Mouse (Mus musculus): ENCODE measurements around the gene Nfyc. TPM values are rescaled to one million over a fixed set of nuclear protein-coding genes. Genes with fewer than 3 reads are reported as not detected.

Nfyc gene
- polyA plus RNA-seq, 1 experiment from 2014 or later = 32.0 TPM

DNA sequence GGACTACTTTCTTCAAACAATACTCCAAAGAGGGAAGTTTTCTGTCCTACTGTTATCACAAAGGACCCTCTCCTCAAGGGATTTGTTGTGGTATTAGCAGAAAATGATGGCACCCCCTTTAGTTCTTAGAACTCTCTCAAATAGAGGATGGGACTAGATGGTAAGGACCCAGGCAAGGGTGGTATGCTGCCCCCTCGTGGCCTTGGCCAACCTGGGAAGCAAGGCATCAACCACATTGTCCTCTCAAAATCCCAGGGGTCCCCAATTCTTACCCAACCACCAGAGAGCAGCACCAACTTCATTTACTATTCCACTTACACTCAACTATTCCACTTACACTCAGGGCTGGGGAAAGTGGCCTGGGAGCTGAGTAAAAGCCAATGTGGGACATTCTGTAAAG is 76.1 kb downstream of the Nfyc start:
- peaks cover 7% of the 10 kb centered on the region for H3K27me3 ChIP-seq (ENCODE audit: insufficient read depth, low read length)
- DNase-seq (peak; percentile 77), ATAC-seq (peak; percentile 48; the same call in 1 of the 2 replicates)
- no peak overlapping the region for H3K4me2 ChIP-seq (ENCODE audit: low read depth, low read length)
- H3K9ac ChIP-seq (replicated peaks) = no peak overlapping the region
- no peaks in the 10 kb centered on the region for H3K4me1 ChIP-seq (ENCODE audit: insufficient read depth)
- TF ChIP-seq EP300 (IDR thresholded peaks at IDR 0.05; ENCODE audit: low read depth) = no peak
- peak; percentile 83 for TF ChIP-seq CTCF (IDR thresholded peaks at IDR 0.05; ENCODE audit: low read depth)
- WGBS (ENCODE audit: insufficient replicate concordance) = 0% methylated on average over 1 of the region's 1 CpGs
- no peak overlapping the region for H3K27ac ChIP-seq (ENCODE audit: low read depth)
- no peaks in the 10 kb centered on the region for H3K9me3 ChIP-seq (ENCODE audit: low read length)
- no peak overlapping the region for H3K4me3 ChIP-seq (ENCODE audit: low read depth, low read length)
- H3K36me3 ChIP-seq (replicated peaks; ENCODE audit: insufficient read depth, low read length) = peaks cover 25% of the 10 kb centered on the region

DNA sequence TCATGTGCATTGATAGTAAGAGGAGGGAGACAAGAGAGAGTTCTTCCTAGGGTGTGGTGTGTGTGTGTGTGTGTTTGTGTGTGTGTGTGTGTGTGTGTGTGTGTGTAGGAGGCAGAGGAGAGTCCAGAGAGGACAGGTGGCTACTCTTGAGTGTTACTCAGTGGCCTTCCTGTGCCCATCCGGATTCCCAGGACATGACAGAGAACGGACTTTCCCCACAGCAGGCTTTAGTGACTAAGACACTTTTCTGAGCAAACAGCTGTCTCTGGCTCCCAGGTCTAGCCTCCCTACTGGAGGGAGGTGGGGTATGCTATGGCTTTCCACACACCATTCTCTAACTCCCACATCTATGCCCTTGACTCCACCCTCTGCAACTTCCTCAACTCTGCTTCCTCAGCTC is 81.8 kb downstream of the Nfyc start:
- no peak for ATAC-seq
- peak; percentile 8 for DNase-seq
- Histone ChIP-seq H3K4me1 (ENCODE audit: insufficient read depth) (peaks cover 9% of the 10 kb centered on the region), H3K9me3 (ENCODE audit: low read length) (no peaks in the 10 kb centered on the region), H3K9ac (replicated peaks) (no peak overlapping the region), H3K36me3 (replicated peaks; ENCODE audit: insufficient read depth, low read length) (no peaks in the 10 kb centered on the region), H3K27me3 (ENCODE audit: insufficient read depth, low read length) (peaks cover 57% of the 10 kb centered on the region), H3K4me2 (ENCODE audit: low read depth, low read length) (no peak overlapping the region), H3K27ac (ENCODE audit: low read depth) (no peak overlapping the region), H3K4me3 (ENCODE audit: low read depth, low read length) (no peak overlapping the region)
- TF ChIP-seq EP300 (IDR thresholded peaks at IDR 0.05; ENCODE audit: low read depth) (no peak), CTCF (IDR thresholded peaks at IDR 0.05; ENCODE audit: low read depth) (no peak)
- WGBS (ENCODE audit: insufficient replicate concordance) = 23% methylated on average over 2 of the region's 2 CpGs

DNA sequence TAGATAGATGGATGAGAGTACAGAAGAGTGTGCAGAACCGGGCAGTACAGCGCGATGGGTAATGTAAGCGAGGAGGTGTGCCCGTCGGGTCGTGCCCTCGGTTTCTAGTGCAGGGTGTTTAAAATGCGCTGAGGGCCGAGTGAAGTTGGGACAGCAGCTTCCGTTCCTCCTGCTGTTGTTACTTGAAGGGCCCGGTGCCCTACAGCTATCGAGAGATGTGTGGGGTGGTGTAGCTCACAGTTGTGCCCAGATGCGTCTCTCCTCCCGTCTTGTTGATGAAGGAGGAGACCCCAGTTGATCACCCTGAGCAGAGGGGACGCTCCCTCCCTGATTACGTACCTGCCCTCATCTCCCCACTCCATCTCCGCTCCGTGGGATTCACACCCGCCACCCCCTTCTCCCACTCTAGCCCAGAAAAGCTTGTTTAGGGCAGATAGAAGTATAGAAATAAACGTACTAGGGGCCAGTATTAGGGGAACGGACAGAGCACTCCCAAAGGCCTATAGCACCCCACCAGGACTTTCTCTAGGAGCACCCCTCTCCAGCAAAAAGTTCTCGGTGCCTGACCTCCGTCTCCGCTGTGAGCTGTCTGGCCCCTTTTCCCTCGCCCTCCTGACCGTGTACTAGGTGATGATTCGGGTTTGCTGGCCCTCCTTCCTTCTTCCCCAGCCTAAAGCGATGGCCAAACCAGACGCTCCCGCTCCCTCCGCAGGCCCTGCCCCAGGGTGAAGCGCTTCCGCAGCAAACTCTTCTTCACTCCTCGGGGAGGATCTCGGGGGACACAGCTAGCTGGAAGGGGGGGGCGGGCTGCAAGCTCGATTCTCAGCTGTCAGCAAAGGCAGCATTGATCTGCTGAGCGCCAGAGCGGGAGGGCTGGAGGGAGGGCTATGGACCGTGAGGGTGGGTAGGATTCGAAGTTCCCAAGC is 83.2 kb downstream of the Nfyc start, which contains the start of gene Kcnq4:
TSS of gene Kcnq4 (minus strand) at position 672 of the 926 bp plus-strand sequence.
- Histone ChIP-seq H3K27ac (ENCODE audit: low read depth) (no peak within 1 kb of the TSS), H3K4me2 (ENCODE audit: low read depth, low read length) (peak within 1 kb of the TSS; percentile 79), H3K27me3 (ENCODE audit: insufficient read depth, low read length) (peaks cover 59% of the 10 kb centered on the region), H3K36me3 (replicated peaks; ENCODE audit: insufficient read depth, low read length) (no peaks in the 10 kb centered on the region), H3K4me3 (ENCODE audit: low read depth, low read length) (peak within 1 kb of the TSS; percentile 54), H3K9ac (replicated peaks) (no peak within 1 kb of the TSS), H3K4me1 (ENCODE audit: insufficient read depth) (peaks cover 9% of the 10 kb centered on the region), H3K9me3 (ENCODE audit: low read length) (no peaks in the 10 kb centered on the region)
- WGBS (ENCODE audit: insufficient replicate concordance) = 3% methylated on average over 41 of the region's 42 CpGs
- ATAC-seq (no peak), DNase-seq (no peak)
- no peak for TF ChIP-seq EP300 (IDR thresholded peaks at IDR 0.05; ENCODE audit: low read depth)
- TF ChIP-seq CTCF (IDR thresholded peaks at IDR 0.05; ENCODE audit: low read depth) = no peak

DNA sequence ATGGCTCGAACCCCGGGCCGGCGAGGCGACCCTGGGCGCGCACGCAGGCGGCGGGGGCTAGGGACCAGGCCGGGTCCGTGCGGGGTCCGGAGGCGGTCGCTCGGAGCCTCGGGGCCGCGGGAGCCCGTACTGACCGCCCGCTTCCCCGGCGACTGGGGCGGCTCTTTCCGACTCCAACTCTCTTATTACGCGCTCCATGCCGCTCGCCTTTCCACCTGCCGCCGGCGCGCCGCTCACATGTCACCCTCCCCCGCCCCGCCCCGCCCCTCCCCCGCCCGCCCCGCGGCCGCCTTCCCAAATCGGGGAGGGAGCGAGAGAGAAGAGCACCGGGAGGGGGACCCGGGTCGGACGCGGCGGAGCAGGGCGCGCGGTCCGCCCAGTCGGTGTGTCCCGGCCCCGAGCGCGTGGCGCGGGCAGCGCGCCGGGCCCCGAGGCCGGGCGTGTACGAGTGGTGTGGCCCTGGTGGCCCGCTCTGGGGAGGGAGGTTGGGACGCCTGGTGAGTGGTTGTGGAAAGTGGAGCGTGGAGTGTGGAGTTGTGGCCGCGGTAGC is 84.1 kb downstream of the Nfyc start:
- Histone ChIP-seq H3K9me3 (ENCODE audit: low read length) (no peaks in the 10 kb centered on the region), H3K4me2 (ENCODE audit: low read depth, low read length) (peak overlapping the region; percentile 79), H3K27me3 (ENCODE audit: insufficient read depth, low read length) (peaks cover 61% of the 10 kb centered on the region), H3K9ac (replicated peaks) (0 out of 2 replicates have a peak overlapping the region, but pooled peaks have one; percentile 21), H3K36me3 (replicated peaks; ENCODE audit: insufficient read depth, low read length) (no peaks in the 10 kb centered on the region), H3K4me1 (ENCODE audit: insufficient read depth) (peaks cover 9% of the 10 kb centered on the region), H3K27ac (ENCODE audit: low read depth) (no peak overlapping the region), H3K4me3 (ENCODE audit: low read depth, low read length) (peak overlapping the region; percentile 54)
- TF ChIP-seq EP300 (IDR thresholded peaks at IDR 0.05; ENCODE audit: low read depth) (no peak), CTCF (IDR thresholded peaks at IDR 0.05; ENCODE audit: low read depth) (no peak)
- DNase-seq = no peak
- WGBS (ENCODE audit: insufficient replicate concordance) = under 1% methylated on average over 42 of the region's 75 CpGs
- peak; percentile 40; the same call in 1 of the 2 replicates for ATAC-seq

DNA sequence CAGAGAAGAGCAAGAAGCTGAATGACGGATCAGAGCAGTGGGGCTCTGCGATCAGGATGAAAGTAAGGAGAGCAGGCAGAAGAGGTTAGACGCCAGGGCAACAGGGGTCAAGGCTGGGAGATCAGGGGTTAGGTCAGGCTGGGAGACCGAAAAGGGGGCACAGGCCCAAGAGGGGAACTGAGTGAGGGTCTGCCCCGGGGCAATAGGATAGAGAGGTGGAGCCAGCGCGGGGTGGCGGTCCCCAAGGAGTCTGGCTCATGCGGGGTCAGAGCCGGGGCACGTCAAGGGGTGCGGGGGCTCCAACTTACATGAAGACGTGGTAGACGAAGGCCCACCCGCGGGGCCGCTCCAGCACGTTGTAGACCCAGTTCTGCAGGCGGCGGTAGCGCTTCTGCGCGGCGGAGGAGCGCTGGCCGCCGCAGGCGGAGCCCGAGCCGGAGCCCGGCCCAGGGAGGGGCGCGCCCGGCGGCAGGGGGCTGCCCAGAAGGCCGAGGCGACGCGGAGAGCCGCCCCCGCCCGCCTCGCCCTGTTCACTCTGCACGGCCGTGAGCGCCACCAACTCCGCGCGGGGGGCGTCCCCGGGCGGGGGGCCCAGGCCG is 84.7 kb downstream of the Nfyc start:
- 4% methylated on average over 52 of the region's 53 CpGs for WGBS (ENCODE audit: insufficient replicate concordance)
- Histone ChIP-seq H3K27ac (ENCODE audit: low read depth) (no peak overlapping the region), H3K27me3 (ENCODE audit: insufficient read depth, low read length) (peaks cover 59% of the 10 kb centered on the region), H3K9ac (replicated peaks) (0 out of 2 replicates have a peak overlapping the region, but pooled peaks have one; percentile 21), H3K4me2 (ENCODE audit: low read depth, low read length) (peak overlapping the region; percentile 79), H3K9me3 (ENCODE audit: low read length) (no peaks in the 10 kb centered on the region), H3K36me3 (replicated peaks; ENCODE audit: insufficient read depth, low read length) (no peaks in the 10 kb centered on the region), H3K4me1 (ENCODE audit: insufficient read depth) (peaks cover 9% of the 10 kb centered on the region), H3K4me3 (ENCODE audit: low read depth, low read length) (peak overlapping the region; percentile 54)
- TF ChIP-seq CTCF (IDR thresholded peaks at IDR 0.05; ENCODE audit: low read depth) = no peak
- DNase-seq = no peak
- ATAC-seq = peak; percentile 18; the same call in 1 of the 2 replicates
